Mouse (Mus musculus) layer of hippocampus, adult 11-12 months (tissue): ENCODE data around the gene Cass4.

Source experiments
- DNase-seq: peaks from one replicate; pipeline ENCODE4 v3.0.0; 2022; ENCODE audit warnings: low spot score

Gene Cass4

DNA sequence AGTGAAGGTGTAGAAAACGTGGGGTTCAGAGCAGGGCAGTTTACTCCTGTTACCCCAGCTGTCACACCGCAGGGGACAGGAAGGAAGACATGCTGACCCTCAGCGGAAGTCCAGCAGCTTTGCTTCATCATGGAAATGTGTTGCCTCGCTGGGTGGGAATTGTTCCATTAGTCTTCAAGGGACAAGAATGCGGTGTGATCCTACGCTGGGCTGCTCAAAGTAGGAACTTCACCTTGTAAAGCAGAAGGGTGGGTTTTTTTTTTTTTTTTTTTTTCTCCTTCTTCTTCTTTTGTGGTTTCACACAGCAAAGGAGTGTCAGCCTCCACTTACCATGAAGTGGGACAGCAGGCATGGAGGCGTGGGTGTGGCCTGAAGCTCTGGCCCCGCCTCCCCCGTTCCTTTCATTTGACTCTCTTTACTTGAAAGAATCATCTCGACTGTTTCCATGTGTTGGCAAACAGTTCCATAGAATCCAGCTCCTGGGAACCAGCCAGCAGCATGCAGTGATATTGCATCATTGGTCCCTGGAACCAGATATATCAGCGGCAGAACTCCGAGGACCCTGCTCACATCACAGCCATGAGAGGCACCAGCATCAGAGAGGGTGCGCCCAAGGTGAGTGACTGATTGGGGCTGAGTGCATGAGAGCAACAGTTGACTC, at the start of gene Cass4:
TSS of gene Cass4 (plus strand) at position 404 of the 661 bp plus-strand sequence.
- DNase-seq, result no peak

DNA sequence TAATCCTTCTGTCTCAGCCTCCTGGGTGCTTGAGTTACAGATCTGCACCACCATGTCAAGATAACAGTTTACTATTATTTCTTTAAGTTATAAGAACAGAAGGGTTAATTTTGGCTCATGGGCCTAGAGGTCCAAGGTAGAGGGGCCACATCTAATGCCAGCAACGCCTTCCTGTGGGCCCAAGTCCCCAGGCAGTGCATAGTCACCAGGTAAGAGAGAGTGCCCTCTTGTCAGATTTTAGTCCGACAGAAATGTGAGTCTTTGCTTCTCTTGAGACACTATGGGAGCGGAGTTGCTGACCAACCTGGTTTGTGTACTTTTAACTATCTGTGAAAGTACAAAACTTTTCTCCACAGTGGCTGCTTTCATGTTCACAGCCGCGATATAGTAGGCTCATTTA, 48.9 kb upstream of the Cass4 start:
- DNase-seq, result no peak

DNA sequence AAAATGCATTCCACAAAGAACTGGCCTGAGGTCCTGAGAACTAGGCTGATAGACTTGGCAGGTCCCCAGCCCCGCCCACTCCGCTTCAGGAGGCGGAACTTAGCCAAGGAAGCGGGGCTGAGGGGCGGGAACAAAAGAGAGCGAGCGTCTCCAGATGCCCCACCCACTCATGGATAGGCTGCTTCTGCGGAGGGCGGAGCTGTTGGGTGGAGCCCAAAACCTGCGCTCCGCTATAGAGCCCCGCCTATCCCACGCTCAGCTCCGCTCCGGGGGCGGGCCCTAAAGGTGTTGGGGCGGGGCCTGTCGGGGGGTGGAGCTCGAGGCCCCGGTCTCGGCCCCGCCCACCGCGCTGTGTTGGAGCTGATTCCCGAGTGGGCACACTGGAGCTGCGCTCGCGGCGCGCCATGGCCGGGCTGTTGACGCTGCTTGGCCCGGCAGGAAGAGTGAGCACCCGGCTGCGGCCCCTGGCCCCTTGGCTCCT, 48.3 kb upstream of the Cass4 start, which contains the start of gene Fam210b:
TSS of gene Fam210b (plus strand) at position 308 of the 481 bp plus-strand sequence.
- peak; percentile 96 for DNase-seq

DNA sequence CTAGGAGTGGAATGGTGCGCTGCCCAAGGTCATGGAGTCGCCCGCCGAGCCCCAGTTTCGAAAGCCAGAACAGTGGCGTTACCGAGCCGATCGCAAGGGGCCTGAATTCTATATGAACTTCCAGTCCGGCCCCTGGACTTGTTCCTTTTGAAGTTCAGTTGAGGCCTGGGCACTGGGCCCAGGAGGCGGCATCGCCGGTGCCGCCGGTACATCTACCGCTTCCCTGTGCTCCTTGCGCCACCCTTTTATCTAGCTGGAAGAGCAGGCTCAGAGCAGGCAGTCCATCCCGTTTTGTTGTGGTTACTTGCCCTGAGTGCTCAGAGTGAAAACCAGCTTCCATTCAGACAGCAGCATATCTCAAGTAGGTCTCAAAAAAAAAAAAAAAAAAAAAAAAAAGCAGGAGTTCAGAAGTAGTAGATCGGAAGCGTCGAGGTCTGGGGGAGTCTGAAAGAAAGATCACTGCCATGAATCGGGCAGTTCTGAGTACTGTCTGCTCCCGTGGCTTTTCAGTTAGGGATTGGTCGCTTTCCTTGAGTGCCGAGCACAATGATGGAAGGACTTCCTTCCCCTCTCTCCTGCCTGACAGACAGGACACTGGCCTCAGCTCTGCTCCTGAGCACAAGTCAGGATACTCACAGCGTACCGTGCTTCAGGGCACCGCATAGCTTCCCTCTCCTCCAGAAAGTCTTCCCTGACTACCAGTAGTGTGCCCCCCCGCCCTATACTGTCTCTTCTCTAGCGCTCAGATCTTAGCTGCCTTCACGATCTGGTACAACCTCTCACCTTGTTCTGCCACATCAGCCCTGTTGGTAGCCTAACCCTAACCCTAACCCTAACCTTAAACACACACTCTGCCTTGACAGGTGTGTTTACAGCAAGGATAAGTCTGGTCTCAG, 47.3 kb upstream of the Cass4 start:
- DNase-seq, result no peak

DNA sequence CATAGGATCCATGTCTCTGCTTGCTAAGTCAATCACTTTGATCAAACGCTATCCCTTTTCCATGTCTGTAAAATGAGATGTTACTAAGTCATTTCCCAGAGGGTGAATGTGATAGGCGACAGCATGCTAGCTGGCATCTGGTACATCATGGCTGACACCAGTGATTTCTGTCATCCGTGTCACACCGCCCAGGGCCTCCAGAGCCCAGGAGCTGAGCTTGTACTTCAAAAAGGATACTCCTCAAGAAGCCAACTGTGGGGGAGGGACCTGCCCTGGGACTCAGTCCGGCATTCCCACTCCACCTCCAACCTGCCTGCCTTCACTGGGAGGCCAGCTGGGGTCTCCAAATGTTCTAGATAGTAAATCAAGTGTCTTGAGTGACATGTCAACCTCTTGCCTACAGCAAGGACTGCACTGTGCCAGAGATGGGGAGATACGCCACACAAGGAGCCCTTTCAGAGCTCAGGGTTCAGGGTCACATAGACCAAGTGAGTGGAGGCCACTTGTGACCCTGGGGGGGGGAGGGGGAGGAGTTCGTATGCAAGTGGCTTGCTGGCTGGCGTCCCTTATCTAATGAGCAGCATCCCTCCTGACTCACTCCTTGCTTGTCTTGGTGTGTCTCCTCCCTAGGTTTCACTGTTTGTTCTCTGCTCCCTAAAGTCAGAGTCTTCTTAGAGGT, 46.5 kb upstream of the Cass4 start:
- no peak for DNase-seq

DNA sequence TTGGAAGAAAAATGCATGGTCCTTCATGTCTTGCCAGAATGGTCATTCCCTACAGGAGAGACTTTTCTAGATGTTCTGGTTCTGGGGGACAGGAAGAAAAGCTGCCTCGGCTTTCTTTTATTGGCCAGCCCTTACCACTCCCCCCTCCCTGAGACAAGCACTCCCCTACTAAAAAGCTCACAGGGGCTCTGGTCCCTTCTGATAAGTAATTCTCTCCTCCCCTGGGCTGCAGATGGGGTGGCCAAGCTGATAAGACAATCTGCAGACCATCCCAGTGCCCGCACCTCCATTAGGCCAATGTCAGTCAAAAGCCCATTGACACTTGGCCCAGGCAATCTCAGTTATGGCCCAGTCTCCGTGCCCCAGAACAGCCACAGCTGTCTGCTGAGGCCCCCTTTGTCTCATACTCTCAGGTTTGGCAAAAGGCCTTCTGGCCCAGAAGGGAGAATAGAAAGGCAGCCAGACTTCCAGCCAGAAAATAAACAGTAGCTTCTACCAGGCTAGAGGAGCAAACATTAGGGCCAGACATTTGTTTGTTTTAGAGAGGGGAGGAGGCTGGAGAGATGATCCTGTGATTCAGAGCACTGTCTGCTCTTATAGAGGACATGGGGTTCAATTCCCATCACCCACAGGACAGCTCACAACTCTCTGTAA, 45.2 kb upstream of the Cass4 start:
- peak; percentile 40 for DNase-seq

DNA sequence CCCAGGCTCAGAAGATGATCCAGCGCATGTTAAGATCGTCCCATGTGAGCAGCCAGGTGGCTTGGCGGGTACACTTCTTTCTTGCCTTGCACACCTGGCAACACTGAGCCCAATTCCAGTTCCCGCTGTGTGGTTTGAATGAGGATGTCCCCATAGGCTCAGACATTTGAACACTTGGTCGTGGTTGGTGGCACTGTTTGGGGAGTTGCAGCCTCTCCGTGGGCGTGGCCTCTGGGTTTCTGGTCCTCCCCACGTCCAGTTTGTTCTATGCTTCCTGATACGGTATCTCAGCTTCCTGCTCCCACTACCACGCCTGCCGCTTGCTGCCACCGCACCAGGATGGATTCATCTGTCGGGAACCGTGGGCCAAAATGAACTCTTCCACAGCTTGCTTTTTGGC, 43.8 kb upstream of the Cass4 start:
- DNase-seq, result no peak

DNA sequence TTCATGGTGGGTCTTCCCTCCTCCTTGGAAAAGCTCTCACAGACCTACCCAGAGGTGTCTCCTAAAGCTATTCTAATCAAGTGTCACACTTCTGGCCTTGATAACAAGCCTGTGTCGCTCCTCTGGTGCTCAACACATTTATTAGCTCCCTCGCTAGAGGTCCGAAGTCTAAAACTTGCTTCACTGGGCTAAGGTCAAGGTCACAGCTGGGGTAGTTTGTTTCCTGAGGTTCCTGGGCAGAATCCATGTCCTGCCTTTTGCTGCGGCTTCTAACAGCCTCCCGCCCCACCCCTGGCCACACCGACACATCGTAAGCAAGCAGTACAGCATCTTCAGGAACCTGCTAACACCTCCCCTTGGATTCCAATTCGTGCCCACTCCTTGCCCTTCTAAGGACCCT, 42.8 kb upstream of the Cass4 start:
- no peak for DNase-seq

DNA sequence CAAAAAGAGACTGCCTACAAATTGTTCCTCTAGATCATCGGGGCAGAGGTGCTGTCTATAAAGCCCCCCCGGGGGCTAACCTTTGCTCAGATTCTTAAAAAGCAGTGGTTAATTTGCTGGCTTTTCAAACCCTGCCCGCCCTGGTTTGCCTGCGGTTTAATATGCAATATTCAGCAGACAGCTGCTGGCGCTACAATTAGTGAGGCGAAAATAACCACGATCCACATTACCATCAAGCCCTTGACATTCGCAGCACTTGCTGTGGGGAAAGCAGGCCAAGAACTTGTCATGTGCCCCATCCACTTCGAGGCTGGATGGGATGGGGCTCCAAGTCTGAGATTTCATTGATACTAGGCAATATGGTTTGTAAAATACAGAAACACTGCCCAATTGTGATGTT, 40.4 kb upstream of the Cass4 start:
- no peak for DNase-seq

DNA sequence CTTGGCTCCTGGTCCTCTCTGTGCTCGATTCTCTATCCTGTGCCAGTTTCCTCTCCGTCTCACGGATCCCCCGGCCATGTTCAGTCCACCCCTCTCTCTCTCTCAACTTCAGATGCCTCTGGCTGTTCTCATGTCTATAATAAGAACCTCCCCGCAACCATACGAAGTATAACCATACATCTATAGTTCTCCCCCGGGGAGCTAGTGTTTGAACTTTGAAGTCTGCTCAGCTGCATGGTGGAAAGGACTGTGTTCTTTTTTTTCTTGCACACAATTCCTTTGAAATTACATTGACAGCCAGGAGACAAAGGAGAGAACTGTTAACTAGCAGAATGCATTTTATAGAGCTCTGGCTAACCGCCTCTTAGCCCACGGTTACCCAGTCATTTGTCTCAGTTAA, 38.8 kb upstream of the Cass4 start:
- no peak for DNase-seq

DNA sequence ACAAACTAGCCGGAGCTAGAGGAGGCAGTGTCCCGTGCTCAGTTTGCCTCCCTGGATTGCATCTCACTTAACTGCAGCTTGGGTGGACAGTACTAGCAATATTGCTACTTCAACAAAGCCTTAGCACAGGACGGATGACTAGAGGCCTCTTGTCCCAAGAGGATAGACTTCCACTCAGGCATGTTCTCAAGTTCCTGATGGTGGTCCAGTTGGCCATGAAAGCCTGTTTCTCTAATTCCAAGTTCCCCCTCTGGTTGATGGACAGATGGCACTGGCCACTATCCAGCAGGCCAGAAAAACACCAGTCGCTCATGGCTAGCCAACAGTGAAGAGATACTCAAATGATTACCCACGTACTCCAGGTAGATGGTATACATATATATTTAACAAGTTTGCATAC, 37.8 kb upstream of the Cass4 start:
- no peak for DNase-seq

DNA sequence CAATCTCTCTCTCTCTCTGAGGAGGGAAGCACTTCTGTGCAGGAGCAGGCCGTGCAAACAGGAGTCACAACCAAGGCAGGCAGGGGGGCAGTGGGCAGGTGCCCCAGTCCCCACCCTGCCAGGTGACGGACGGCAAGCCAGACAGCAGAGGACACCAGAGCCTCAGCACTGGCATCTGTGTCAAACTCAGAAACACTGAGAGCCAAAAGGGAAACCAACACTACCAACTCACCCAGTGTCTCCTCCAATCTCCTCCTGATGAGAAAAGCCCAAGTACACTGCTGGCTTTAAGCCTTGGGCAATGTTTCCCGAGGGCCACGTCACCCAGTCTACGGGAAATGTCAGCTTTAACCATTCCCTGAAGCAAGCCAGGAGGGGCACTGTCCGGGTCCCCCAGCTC, 30.4 kb upstream of the Cass4 start:
- no peak for DNase-seq

DNA sequence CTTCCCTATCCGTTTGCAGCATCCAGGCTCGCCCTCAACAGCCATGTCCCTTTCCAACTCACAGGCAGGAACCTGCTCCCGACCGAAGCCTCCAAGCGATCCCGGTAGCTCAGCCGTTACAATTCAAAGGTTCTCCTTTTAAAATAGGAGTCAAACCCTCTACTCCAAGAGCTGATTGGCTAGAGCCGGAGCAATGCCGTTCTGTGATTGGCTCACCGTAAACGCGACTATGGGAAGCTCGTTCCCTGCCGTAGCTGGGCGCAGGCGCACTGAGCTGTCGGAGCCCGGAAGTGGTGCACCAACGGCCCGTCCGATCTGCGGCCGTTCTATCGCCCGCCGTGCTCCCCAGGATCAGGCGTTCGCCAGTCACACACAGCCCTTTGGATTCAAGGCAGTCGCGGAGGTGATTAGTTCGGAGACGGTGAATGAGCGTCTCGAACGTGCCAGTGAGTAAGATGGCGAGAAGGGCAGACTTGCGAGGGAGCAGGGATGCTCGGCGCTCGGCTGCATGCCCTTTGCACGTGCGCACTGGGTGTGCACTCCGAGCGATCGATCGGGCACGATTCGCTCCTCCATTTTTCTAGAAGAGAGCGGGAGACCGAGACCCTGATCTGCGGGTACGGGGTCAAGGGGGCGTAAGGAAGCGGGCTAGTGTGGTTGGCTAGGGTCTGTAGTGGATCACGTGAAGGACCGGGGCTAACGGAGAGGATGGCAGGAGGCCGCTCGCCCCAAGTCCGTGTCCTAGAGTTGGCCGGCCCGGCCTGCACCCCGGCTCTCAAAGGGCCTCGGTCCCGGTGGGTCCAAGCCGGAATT, 23.0 kb upstream of the Cass4 start, which contains the start of the genes Aurka and Cstf1:
TSS of gene Aurka (minus strand) at position 125 of the 813 bp plus-strand sequence.
TSS of gene Cstf1 (plus strand) at position 271 of the 813 bp plus-strand sequence.
- DNase-seq, result peak; percentile 95

DNA sequence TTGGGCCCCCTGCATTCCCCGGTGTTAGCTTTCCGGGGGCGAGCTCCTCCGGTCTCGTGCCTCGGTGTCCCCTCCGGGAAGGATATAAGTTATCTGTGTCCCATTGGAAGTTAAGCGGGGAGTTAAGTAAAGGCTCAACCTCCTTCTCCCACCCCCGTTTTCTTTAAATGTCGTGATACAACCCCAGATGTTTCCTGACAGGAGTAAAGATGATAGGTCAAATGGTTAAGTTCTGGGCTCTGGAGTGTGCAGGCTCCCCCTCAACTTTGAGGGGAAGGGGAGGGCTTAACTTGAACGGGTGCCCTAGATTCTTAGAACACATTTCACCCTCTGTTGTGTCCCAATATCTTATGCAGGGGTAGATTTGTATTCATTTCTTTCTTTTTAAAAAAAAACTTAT, 22.3 kb upstream of the Cass4 start:
- DNase-seq, result no peak

DNA sequence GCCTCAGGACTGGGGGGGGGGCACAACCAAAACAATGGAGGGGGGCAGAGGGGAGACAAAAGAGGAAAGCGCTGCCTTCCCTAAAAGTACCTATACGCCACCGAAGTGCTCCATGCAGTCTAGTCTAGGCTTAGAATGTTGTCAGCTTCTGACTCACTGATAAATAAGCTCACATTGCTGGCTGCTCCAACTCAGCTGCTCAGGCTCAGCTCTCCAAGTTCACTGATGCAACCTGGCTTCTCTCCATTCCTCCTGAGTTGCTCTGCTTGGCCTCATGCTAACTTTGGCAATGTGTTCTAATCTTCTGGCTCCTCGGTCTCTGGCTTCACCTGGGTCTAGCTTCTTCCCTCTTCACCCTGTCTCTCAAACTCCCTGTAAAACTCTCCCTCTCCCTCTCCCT, 17.0 kb upstream of the Cass4 start:
- no peak for DNase-seq

DNA sequence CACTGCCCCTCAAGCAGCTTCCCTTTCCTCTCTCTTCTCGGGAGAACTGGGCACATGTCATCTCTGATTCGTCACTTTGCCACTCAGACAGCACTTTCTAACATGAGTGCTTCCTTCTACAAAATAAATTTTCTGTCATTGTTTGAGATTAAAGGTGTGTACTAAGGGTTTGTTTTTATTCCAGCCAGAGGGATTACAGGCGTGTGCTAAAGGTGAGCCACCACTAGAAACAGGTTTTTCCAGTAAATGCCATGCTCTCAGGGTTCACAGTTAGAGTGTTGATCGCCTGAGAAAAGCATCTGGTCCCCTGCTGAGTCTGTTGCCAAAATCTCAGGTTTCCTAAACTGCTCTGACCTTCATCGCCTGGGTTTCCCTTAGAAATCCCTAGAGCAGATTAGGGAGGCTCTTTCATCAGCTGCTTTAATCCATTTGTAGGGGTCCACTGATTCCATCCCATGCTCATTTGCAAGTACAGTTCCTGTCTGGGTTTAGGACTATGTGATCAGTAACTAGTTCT, 16.5 kb upstream of the Cass4 start:
- DNase-seq, result no peak

DNA sequence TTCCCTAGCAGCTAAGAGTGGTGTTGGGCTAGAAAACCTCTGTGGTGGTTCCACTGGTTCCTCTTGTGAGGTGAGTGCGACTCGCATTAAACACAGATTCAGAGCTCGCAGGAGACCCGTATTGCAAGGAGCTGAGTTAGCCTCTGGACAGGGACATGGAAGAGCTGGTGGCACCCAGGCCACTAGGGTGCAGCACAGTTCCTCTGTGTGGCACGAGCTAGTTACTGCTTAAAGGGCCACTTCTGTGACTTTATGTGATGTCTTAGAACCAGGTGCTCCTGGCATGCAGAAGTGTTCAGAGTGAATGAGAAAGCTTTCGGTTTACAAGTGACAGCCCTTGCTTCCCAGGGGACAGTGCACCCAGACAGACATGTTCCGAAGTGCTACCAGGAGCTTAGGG, 15.3 kb upstream of the Cass4 start:
- DNase-seq, result peak; percentile 57

DNA sequence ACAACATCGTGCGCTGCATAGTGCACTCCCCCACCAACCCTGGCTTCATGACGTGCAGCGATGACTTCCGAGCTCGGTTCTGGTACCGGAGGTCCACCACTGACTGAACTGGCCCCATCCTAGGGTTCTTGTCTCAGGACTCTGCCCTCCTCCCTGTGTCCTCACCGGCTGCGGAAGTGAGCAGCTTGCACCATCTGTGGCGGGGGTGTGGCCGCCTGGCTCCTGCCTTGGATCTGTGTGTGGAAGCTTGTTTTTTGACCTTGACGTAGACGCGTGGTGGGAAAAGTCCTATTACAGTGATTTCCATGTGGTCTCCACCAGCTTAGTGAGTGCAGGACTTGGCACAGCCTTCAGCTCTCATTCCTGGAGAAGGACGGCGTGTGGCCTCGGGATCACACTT, 13.1 kb upstream of the Cass4 start:
- no peak for DNase-seq

DNA sequence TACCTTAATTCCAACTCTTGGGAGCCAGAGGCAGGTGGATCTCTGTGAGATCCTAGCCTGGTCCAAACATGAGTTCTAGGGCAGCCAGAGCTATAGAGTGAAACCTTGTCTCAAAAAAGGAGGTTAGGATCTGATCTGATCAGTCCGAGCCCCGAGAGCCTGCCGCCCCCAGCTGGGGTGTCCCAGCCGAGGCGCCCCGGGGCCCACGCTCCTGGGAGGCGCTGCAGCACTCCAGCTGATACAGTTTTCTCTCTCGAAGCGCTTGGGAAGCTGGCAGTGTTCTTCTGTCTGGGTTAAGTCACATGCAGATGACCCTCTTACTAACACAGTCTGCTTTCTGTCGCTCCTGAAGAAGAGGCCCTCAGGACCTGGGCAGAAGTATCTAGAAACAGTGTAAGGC, 12.3 kb upstream of the Cass4 start:
- no peak for DNase-seq

DNA sequence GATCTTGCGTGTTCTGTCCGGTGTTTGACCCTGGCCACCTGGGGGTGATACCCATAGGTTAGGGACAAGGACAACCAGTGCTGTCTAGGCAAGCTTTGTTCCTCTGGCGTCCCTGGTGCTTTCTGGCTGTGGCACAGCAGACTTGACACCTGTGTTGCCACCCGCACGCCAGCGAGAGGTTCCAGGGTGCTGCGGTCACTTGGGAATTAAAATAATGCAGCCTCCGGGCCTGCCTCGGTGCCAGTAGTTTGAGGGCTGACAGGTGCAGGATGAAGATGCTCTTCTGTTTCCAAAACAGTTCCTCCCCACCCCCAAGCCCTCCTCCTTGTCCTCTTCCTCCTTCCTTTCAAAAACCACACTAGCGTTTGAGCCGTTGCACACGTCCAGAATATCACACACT, 11.7 kb upstream of the Cass4 start:
- no peak for DNase-seq

DNA sequence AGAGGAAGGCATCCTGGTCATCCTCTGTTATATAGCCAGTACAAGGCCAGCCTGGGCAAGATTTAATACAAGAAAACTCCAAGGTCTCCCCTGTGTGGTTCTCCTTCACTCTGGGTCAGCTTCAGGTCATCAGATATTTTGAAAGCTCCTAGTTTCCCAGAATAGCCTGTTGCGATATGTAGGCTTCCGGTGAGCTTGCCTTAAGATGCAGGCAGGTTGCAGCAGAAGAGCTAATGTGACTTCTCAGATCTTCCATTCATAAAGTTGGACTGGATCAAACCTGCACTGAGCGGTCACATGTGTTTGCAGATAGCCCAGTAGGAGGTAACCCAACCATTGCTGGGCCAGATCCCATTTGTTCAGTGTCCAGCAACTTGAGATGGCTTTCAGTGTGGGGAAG, 8.9 kb upstream of the Cass4 start:
- DNase-seq, result no peak
